Mouse (Mus musculus) midbrain, embryonic 13.5 days (tissue): ENCODE measurements at regions not wholly inside any gene's neighbourhood (a gene's known extent, or its start where the extent isn't known, plus 50 kb on each side); places are given as distances from the start of the nearest gene placed in this dataset.

Experiments used
- ATAC-seq: fragments of 200-750 bp; cut with Nextera tagmentation; 2 replicates; pipeline ENCODE4 v1.8.0; 2017; ENCODE audit warnings: mild to moderate bottlenecking, moderate TSS enrichment, moderate library complexity
- H3K27ac ChIP-seq: fragments of 300-500 bp; sonication (generic); 2 replicates; pipeline ENCODE4 v1.5.1; 2015; ENCODE audit warnings: inconsistent platforms, mild to moderate bottlenecking, moderate library complexity
- H3K27me3 ChIP-seq: fragments of 300-500 bp; sonication (generic); 2 replicates; pipeline ENCODE4 v1.6.1; 2015; ENCODE audit warnings: mild to moderate bottlenecking, inconsistent platforms
- H3K36me3 ChIP-seq: fragments of 300-500 bp; sonication (generic); 2 replicates; pipeline ENCODE4 v1.6.1; 2015; ENCODE audit warnings: mild to moderate bottlenecking, inconsistent platforms
- H3K4me1 ChIP-seq: fragments of 300-500 bp; sonication (generic); replicated peaks from 2 replicates; pipeline ENCODE4 v1.6.1; 2015; ENCODE audit warnings: inconsistent platforms
- H3K4me2 ChIP-seq: fragments of 300-500 bp; sonication (generic); replicated peaks from 2 replicates; pipeline ENCODE4 v1.6.1; 2015; ENCODE audit warnings: moderate library complexity, mild to moderate bottlenecking, inconsistent platforms
- H3K4me3 ChIP-seq: fragments of 300-500 bp; sonication (generic); replicated peaks from 2 replicates; pipeline ENCODE4 v1.5.1; 2015; ENCODE audit warnings: mild to moderate bottlenecking, inconsistent platforms
- H3K9ac ChIP-seq: fragments of 300-500 bp; sonication (generic); replicated peaks from 2 replicates; pipeline ENCODE4 v1.6.1; 2015; ENCODE audit warnings: mild to moderate bottlenecking, inconsistent platforms
- H3K9me3 ChIP-seq: fragments of 300-500 bp; sonication (generic); 2 replicates; pipeline ENCODE4 v1.6.1; 2016; ENCODE audit warnings: mild to moderate bottlenecking, inconsistent platforms
- WGBS: fragments of 180-500 bp; shearing (Covaris S2); methylation state at CpG from one replicate; pipeline ENCODE4 v1.1.7; 2015; 5-methylcytosine and 5-hydroxymethylcytosine counted together

- Histone ChIP-seq H3K36me3 (no peaks in the 10 kb centered on the region), H3K4me2 (no peak overlapping the region), H3K9ac (no peak overlapping the region), H3K27me3 (no peaks in the 10 kb centered on the region), H3K4me1 (no peaks in the 10 kb centered on the region), H3K4me3 (no peak overlapping the region), H3K9me3 (no peaks in the 10 kb centered on the region), H3K27ac (no peak overlapping the region)
- 84% methylated on average over 3 of the region's 3 CpGs for WGBS
- ATAC-seq, result no peak
These were observed 323.3 kb downstream of the Bcl11a start for GRCm38 (mm10) chr11:24401151-24401550.

- no peak for ATAC-seq
- WGBS, result 73% methylated on average over 3 of the region's 3 CpGs
These were observed 324.3 kb downstream of the Bcl11a start for GRCm38 (mm10) chr11:24402127-24402526.

GRCm38 (mm10) chr11:24414804-24415203 lies 336.9 kb downstream of the Bcl11a start:
- Histone ChIP-seq H3K27ac (no peak overlapping the region), H3K4me3 (no peak overlapping the region), H3K36me3 (no peaks in the 10 kb centered on the region), H3K9ac (no peak overlapping the region), H3K27me3 (no peaks in the 10 kb centered on the region), H3K4me1 (no peaks in the 10 kb centered on the region), H3K9me3 (no peaks in the 10 kb centered on the region), H3K4me2 (no peak overlapping the region)
- no peak for ATAC-seq

More at GRCm38 (mm10) chr11:24402127-24402526, 324.3 kb downstream of the Bcl11a start:
- H3K9ac ChIP-seq, result no peak overlapping the region
- no peaks in the 10 kb centered on the region for H3K36me3 ChIP-seq
- no peak overlapping the region for H3K4me3 ChIP-seq
- no peaks in the 10 kb centered on the region for H3K27me3 ChIP-seq
- no peak overlapping the region for H3K27ac ChIP-seq
- no peak overlapping the region for H3K4me2 ChIP-seq
- no peaks in the 10 kb centered on the region for H3K4me1 ChIP-seq
- no peaks in the 10 kb centered on the region for H3K9me3 ChIP-seq

GRCm38 (mm10) chr11:24422066-24422775 lies 344.4 kb downstream of the Bcl11a start:
- Histone ChIP-seq H3K27me3 (peaks cover 7% of the 10 kb centered on the region; the same call in 1 of the 2 replicates), H3K4me2 (no peak overlapping the region), H3K9ac (no peak overlapping the region), H3K4me3 (no peak overlapping the region), H3K9me3 (no peaks in the 10 kb centered on the region), H3K27ac (no peak overlapping the region), H3K36me3 (no peaks in the 10 kb centered on the region), H3K4me1 (no peaks in the 10 kb centered on the region)
- 88% methylated on average over 10 of the region's 10 CpGs for WGBS
- no peak for ATAC-seq

GRCm38 (mm10) chr11:24423278-24423677 lies 345.4 kb downstream of the Bcl11a start:
- Histone ChIP-seq H3K9me3 (no peaks in the 10 kb centered on the region), H3K9ac (no peak overlapping the region), H3K4me1 (0 out of 2 replicates have a peak, but pooled peaks cover 8% of the 10 kb centered on the region), H3K36me3 (no peaks in the 10 kb centered on the region), H3K4me2 (no peak overlapping the region), H3K27me3 (peaks cover 7% of the 10 kb centered on the region; the same call in 1 of the 2 replicates), H3K27ac (no peak overlapping the region), H3K4me3 (no peak overlapping the region)
- WGBS, result 90% methylated on average over 6 of the region's 6 CpGs
- ATAC-seq, result no peak

GRCm38 (mm10) chr11:24426995-24427883 lies 349.4 kb downstream of the Bcl11a start:
- Histone ChIP-seq H3K4me3 (no peak overlapping the region), H3K9me3 (no peaks in the 10 kb centered on the region), H3K27ac (no peak overlapping the region), H3K4me2 (no peak overlapping the region), H3K4me1 (0 out of 2 replicates have a peak, but pooled peaks cover 8% of the 10 kb centered on the region), H3K27me3 (peaks cover 7% of the 10 kb centered on the region; the same call in 1 of the 2 replicates), H3K36me3 (no peaks in the 10 kb centered on the region), H3K9ac (no peak overlapping the region)
- WGBS, result 13% methylated on average over 5 of the region's 5 CpGs
- ATAC-seq, result no peak

- 82% methylated on average over 1 of the region's 1 CpGs for WGBS
- H3K27ac ChIP-seq, result no peak overlapping the region
- peaks cover 6% of the 10 kb centered on the region; the same call in 1 of the 2 replicates for H3K4me1 ChIP-seq
- no peak for ATAC-seq
- no peaks in the 10 kb centered on the region for H3K36me3 ChIP-seq
- H3K27me3 ChIP-seq, result no peaks in the 10 kb centered on the region
- H3K9me3 ChIP-seq, result no peaks in the 10 kb centered on the region
- no peak overlapping the region for H3K9ac ChIP-seq
- H3K4me2 ChIP-seq, result no peak overlapping the region
- no peak overlapping the region for H3K4me3 ChIP-seq
These were observed 370.8 kb downstream of the Bcl11a start for GRCm38 (mm10) chr11:24448608-24449007.

GRCm38 (mm10) chr11:24452267-24452666 lies 374.4 kb downstream of the Bcl11a start:
- WGBS, result 15% methylated on average over 7 of the region's 7 CpGs
- peak; percentile 68 for ATAC-seq
- H3K36me3 ChIP-seq, result no peaks in the 10 kb centered on the region
- 0 out of 2 replicates have a peak overlapping the region, but pooled peaks have one; percentile 19 for H3K4me2 ChIP-seq
- H3K27ac ChIP-seq, result no peak overlapping the region
- no peaks in the 10 kb centered on the region for H3K9me3 ChIP-seq
- no peak overlapping the region for H3K4me3 ChIP-seq
- H3K9ac ChIP-seq, result no peak overlapping the region
- H3K4me1 ChIP-seq, result peaks cover 6% of the 10 kb centered on the region; the same call in 1 of the 2 replicates
- H3K27me3 ChIP-seq, result no peaks in the 10 kb centered on the region

- Histone ChIP-seq H3K4me3 (no peak overlapping the region), H3K9me3 (no peaks in the 10 kb centered on the region)
These were observed 386.8 kb downstream of the Bcl11a start for GRCm38 (mm10) chr11:24464642-24465041.

GRCm38 (mm10) chr11:24467458-24467857 lies 389.6 kb downstream of the Bcl11a start:
- WGBS, result 96% methylated on average over 8 of the region's 8 CpGs
- H3K4me2 ChIP-seq, result no peak overlapping the region

More at GRCm38 (mm10) chr11:24464642-24465041, 386.8 kb downstream of the Bcl11a start:
- 77% methylated on average over 4 of the region's 4 CpGs for WGBS
- no peaks in the 10 kb centered on the region for H3K27me3 ChIP-seq
- no peak overlapping the region for H3K9ac ChIP-seq
- H3K36me3 ChIP-seq, result no peaks in the 10 kb centered on the region
- H3K4me1 ChIP-seq, result no peaks in the 10 kb centered on the region
- no peak overlapping the region for H3K27ac ChIP-seq
- H3K4me2 ChIP-seq, result no peak overlapping the region
- no peak for ATAC-seq

GRCm38 (mm10) chr11:24470469-24470868 lies 392.6 kb downstream of the Bcl11a start:
- Histone ChIP-seq H3K4me1 (no peaks in the 10 kb centered on the region), H3K9me3 (no peaks in the 10 kb centered on the region), H3K4me3 (no peak overlapping the region), H3K27me3 (no peaks in the 10 kb centered on the region), H3K4me2 (no peak overlapping the region), H3K9ac (no peak overlapping the region), H3K27ac (no peak overlapping the region), H3K36me3 (no peaks in the 10 kb centered on the region)
- no peak for ATAC-seq

More at GRCm38 (mm10) chr11:24467458-24467857, 389.6 kb downstream of the Bcl11a start:
- no peaks in the 10 kb centered on the region for H3K27me3 ChIP-seq
- H3K36me3 ChIP-seq, result no peaks in the 10 kb centered on the region
- no peaks in the 10 kb centered on the region for H3K4me1 ChIP-seq
- no peak overlapping the region for H3K9ac ChIP-seq
- no peak overlapping the region for H3K27ac ChIP-seq
- no peaks in the 10 kb centered on the region for H3K9me3 ChIP-seq
- no peak for ATAC-seq
- no peak overlapping the region for H3K4me3 ChIP-seq
